Mouse (Mus musculus) olfactory bulb, adult 2 months (tissue): ENCODE measurements at regions not wholly inside any gene's neighbourhood (a gene's known extent, or its start where the extent isn't known, plus 50 kb on each side); places are given as distances from the start of the nearest gene placed in this dataset.

Source experiments
- CTCF ChIP-seq: fragments of 200-500 bp; IDR thresholded peaks from 2 replicates; pipeline ENCODE4 v1.5.1; 2012; ENCODE audit warnings: low read depth, mild to moderate bottlenecking, low read length, moderate library complexity; ENCODE audit not compliant: insufficient read depth
- POLR2A ChIP-seq: fragments of 200-500 bp; IDR thresholded peaks from 2 replicates; pipeline ENCODE4 v1.6.1; 2012; ENCODE audit warnings: mild to moderate bottlenecking, low read depth, low read length, moderate library complexity; ENCODE audit not compliant: insufficient read depth

DNA sequence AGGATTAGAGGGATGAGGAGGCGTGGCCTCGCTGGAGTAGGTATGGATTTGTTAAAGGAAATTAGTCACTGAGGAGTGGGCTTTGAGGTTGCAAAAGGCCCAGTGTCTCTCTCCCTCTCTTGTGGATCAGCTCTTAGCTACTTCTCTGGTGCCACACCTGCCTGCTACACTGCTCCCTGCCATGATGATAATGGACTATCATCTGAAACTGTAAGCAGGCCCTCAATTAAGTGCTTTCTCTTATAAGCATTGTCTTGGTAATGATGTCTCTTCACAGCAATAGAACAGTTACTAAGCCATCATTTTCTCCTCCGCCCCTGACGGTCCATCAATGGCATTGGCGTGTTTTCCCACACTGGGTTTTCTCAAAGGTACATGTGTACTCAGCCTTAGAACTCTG, 66.6 kb upstream of the Sestd1 start:
- TF ChIP-seq POLR2A: no peak
- no peak for TF ChIP-seq CTCF
